Mouse (Mus musculus) heart, postnatal 14 days (tissue): ENCODE results near the gene Ccser1. TPM values are rescaled to one million over a fixed set of nuclear protein-coding genes. Genes with fewer than 3 reads are reported as not detected.

Experiments
- DNase-seq, 2 experiments: peaks; one replicate each; pipeline ENCODE4 v3.0.0; 2021 to 2022
- intact Hi-C: fragments of 180-260 bp; cut with DNase I; formaldehyde crosslinking; loops from one replicate; pipeline ENCODE4 v1.15.1; 2025
- long read RNA-seq, 2 experiments: library from polyadenylated mRNA; stranded (forward); transcript quantifications; one replicate each; pipeline ENCODE4 v2.0.0; 2021
- total RNA-seq, 2 experiments: library from RNA; stranded (reverse); gene quantifications; 2 replicates each; pipeline ENCODE4 v1.2.3; 2021

The Ccser1 gene
- total RNA-seq, result 1 to 10 TPM; 2.5 to 2.9 TPM
- long read RNA-seq, experiment 1, result 0 reads
- long read RNA-seq, experiment 2, partial matches to known transcripts, result 0 of 1 reads
- long read RNA-seq, experiment 2, other reads (novel, unspliced or antisense), result 1 of 1 reads

DNA sequence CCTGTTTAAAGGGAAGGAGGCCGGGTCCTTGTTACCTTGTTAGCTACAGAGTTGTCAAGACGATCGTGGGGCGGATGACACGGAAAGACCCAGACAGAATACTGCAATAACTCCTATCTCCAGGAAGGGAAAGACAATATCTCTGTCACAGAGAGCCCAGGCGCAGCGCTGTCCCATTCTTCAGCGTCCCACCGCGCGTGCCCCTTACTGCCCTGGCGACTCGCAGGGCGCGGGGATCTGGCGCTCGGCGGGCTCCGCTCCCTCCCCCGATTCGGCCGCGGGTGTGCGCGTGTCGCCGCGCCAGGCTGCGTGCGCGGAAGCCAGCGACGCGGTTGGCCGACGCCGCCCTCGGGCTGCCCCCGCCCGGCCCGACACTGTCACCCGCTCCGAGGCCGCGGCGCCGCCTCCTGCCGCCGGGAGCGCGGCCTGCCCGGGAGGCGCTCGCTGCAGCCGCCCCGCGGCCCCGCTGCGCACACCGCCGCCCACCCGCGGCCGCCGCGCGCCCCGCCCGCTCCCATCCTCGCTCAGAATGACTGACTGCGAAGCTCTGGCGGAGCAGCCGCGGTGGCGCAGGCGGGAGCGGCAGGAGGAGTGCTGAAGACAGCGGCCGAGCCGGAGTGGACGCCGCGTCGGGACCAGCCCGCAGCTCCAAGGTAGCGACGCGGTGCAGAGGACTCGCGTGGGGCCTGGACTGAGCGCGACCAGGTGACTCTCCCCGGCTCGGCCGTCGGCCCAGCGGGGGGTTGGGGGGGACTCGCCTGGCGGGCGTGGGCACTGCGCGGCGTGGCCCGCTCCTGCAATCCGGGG lies at the start of gene Ccser1:
Ccser1 (plus strand) TSS at position 376 of the 807 bp plus-strand sequence.
- intact Hi-C loops, result loop anchor here (5.0 kb wide), 1 partner anchor 122 kb away; no protein-coding TSS in a partner anchor
- peak; percentile 58 to 72 for DNase-seq

DNA sequence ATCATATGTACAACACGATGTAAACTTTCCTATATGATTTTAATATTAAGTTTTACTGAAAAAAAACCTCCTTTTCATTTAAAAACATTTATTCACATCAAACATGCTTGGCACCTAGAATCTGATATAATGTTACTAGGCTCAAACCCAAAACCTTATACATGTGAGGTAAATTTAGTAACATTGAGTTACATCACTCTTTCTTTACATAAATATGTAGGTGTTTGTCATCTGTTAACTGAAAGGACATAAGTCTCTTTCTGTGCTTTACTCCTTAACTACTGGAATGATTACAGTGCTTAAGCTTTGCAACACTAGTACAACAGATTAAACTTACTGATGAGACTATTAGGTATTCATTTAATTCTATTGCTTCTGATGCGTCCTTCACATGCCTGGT lies 43.7 kb upstream of the Ccser1 start:
- intact Hi-C loops, result no loop called here
- DNase-seq, result no peak

DNA sequence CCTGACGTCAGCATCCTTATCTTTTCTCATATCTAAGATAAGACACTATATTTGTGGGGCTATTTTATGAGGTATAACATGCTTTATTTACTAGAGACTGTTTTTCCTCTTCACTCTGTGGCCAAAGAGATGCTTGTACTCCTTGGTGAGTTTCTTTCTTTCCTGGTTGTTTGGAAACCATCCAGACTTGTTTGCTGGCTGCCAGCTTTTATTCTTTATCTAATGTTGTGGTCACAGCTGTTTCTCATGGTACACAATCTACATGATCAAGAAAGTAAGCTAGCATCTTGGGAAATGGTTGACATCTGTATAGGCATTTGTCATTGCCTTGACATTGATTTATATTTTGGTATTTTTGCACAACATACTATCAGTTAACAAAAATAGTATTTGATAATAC lies 37.1 kb upstream of the Ccser1 start:
- intact Hi-C loops, result no loop called here
- no peak for DNase-seq

DNA sequence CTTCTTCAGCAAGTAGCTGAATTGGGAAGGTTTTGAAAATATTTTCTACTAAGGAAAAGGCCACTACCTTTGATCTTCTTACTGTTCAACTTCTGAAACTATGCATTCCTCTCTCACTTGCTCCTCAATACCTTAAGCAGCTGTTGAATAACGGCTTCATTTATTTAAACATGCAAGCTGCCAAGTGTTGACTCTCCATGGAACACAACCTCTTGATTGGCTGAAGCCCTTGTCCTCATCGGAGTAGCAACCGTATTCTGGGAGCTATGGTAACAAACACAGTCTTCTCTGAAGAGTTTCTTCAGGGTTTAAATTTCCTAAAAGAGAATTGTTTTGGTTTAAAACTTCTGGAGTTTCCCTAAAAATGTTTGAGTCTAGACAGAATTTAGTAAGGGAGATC lies 27.2 kb upstream of the Ccser1 start:
- DNase-seq, result no peak
- intact Hi-C loops, result no loop called here

DNA sequence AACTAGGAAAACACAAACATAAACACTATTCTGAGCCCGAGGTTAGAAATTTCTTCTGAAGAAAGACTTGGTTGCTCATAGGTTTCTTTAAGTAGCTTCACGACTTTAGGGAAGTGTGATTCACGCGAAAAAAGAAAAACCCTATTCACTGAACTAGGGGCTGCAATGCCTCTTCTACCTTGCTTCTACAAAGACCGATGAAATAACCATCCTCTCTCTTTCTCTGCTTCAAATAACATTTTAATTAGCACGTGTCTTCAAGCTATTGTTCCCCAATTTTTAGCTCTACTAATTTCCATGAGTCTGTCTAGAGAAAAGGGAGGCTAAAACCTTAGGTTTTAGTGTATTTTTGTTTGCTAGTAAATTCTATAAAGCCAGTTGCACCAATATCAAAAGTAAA lies 25.5 kb upstream of the Ccser1 start:
- intact Hi-C loops, result no loop called here
- no peak for DNase-seq

DNA sequence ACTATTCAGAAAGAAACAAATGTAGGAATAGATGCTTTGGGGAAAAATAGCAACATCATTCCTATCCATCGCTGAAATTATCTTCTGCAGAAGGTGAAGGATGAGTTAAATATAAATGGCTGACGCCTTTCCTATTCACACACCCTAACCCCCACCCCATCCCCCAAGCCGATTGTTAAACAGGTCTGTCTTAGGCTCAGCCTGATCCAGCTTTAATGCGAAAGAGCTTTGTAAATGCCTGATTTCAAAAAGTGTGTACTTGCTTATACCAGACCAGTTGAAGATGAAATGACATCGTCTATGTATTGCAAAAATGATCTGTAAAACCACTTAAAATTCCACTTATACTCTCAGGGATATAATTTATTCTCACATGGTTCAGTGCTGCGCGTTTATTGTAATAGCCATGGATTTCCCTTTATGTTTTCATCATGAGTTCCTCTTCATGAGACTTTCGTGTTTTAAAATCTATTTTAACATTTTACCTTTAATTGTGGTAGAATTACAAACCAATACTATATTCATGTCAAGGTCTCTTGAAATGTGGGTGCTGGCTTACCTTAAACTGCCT lies 25.0 kb upstream of the Ccser1 start:
- intact Hi-C loops, result no loop called here
- no peak for DNase-seq

DNA sequence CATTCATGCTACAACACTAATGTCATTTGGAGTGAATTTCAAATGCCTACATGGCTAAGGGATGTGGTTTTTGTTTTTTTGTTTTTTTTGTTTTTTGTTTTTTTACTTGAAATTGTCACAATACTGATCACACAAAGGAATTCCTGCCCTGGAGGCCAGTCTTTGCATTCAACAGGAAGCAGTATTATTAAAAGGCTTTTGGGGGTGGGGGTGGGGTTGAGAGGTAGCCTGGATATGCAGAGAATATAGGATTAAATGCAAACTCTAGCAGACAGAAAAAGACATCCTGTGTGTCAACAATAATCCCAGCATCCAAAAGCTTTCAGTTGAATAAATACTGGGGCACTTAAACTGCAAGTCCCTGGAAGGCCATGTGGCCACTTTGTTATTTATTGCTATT lies 24.4 kb upstream of the Ccser1 start:
- intact Hi-C loops, result no loop called here
- no peak for DNase-seq

DNA sequence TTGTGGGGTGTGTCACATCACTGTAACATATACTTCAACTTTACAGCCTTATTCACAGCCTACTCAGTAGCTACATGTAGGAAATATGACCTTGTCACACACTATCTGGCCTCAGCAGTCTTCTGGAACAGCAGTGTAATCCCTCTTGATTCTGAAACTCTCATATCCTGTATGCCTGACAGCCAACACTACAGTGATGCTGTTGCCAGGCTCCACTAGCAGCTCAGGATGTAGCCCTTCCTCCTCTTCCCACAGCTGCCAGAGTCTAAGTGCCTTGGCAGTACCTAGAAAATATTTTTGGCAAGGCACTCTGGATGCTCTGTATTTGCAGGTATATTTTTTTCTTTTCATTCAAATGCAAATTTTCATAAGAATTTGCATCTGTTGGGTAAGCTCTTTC lies 18.0 kb upstream of the Ccser1 start:
- intact Hi-C loops, result no loop called here
- DNase-seq, result no peak

DNA sequence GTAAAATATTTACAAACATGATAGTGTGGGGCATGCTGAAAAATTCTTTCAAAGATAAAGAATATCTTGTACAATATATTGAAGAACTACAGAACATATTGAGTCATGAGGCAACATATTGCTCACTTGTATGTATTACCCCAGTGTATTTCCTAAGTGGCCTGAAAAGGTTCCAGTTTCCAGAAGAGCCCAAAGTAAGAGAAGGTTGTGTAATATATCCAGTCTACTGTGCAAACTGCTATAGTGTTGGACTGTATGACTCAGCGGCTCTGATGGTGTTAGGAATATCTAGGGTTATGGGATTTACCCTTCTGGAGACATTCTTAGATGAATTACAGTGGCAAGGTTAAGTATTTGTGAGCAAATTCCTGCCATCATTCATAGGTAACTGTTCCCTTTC lies 13.2 kb upstream of the Ccser1 start:
- intact Hi-C loops, result no loop called here
- DNase-seq, result no peak

DNA sequence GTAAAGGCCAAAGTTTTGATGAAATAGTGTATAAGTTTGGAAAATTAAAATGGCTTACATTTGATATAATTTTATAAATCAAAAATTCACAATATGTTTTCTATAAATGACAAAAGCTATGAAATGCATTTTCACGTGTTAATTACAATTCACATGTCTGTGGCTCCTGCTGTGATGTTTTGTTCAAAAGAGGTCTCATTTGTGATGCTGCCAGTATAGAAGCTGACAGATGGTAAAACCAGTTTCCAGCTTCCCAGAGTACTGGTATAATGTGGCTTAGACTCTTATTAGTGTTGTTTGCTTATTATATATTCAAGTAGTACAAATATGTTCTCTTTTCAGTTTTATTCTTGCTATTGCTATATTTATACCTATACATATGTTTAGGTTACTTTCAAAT lies 4.0 kb upstream of the Ccser1 start:
- intact Hi-C loops, result no loop called here
- DNase-seq, result no peak

DNA sequence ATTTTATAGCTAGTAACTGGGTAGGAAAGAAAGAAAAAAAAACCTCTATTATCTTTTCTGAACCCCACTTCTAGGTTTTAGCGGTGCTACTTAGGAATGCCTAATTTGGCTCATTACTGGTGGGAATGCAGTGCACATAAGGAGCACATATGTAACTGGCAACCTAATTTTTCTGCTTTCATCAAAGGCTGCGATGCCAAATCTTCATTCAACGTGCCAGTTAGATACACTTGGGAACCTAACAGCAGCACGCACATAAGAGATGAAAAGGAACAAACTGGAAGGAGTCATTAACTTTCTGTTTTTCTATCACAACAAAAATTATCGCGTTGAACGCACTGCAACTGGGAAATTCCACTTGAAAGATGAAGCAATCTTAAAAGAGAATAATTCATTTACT lies 2.6 kb upstream of the Ccser1 start:
- intact Hi-C loops, result no loop called here
- DNase-seq, result no peak

DNA sequence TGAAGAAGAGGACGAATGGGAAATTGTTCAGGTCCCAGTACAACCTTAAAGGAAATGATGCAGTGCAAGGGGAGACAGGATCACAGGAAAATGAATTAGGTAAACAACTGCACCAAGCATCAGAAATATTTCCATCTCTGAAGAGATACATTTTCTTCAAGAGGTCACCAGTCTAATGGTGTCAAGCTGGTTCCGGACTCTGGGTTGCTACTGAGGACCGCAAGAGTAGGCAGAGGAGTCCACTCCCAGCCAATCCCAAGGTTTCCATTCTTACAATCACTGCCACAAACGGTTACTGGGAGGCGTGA lies 529 bp upstream of the Ccser1 start:
- no peak for DNase-seq
- intact Hi-C loops, result no loop called here

DNA sequence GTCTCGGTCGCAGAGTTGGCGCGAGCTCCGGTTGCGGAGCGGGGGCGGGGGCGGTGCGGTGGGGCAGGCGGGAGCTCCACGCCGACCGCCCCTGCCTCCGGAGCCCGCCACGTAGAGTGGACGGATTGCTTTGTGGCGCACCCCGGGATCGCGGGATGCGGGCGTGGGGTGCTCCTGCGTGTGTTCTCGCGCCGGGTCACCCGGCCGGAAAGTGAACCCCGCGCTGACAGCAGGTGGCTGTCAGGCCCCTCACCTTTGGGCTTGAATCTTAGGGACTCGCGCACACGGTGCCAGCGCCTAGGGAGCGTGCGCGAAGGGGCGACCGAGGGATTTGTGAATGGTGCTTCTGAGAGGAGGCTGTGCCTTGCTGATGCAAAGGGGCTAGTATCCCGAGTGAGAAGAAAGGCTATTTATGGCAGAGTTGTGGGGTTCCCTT lies 650 bp downstream of the Ccser1 start:
- intact Hi-C loops, result loop anchor here (5.0 kb wide), 1 partner anchor 122 kb away; no protein-coding TSS in a partner anchor
- DNase-seq, result peak in 1 of 2 experiments; percentile 1

DNA sequence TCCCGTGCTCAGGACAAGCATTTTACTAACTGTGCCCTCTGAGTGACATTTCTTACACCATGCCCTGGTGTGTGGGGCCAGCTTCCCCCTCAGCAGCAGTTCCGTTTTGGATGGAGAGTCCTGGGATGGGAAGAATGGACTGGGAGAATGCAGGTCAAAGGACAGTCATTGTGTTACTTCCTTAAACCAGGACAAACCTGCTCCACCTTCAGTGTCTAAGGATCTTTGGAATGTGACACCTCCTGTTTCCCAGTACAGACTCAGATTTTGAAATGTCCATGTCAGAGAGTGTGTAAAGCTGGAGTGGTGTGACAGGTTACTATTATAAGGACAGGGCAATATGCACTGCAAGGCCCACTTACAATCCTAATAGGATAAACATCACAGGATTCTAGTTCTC lies 8.9 kb downstream of the Ccser1 start:
- DNase-seq, result no peak
- intact Hi-C loops, result no loop called here

DNA sequence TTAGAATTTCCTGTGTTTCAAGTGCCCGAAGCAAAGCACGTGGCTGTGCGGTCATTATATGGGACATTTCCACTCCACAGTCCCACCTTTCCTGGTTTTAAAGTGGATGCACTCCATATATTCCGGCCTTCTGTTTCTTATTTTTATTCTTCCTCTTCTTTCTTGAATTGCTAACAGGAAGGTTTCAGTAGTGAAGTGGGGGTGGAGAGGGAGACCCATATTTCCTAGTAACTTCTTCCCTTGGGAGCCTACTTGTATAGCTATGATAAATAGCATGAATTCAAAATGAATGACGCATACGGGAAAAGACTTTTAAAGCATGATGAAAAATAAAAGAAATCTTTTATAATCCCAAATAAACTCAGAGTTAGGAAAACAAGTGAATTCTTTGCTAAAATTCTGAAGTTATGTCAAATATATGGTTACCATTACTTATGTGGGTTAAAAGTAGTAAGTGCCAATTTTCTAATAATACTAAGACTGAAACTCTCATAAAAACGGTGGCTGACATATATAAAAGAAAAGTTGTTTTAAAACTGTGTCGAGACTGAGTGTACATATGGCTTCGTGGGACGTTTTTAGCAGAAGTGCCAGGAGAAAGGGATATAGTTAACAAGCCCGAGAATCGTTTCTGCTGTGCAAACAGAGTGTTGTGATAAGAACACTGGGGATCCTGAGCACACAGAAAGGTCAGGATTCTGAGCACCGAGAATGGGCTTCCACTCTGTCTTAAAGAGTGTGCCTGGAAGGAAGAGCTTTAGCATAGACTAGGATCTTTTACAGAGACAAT lies 11.7 kb downstream of the Ccser1 start:
- no peak for DNase-seq
- intact Hi-C loops, result no loop called here

DNA sequence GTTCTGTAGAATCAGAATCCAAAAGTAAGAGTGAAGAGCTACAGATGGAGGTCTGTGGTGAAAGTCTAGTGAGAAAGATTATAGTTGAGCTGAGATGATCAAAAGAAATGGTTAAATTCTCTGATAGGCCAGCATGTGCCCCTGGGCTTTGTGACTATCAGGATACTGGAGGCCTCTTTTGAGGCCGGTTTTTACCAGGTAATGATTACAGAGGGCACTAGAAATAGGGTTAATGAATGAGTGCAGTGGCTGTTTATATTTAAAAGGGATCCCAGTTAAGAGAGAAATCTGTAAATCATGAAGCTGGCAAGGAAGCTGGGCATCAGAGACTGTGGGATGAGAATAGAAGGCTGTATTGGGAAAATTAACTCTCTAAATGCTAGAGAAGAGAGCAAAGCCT lies 23.2 kb downstream of the Ccser1 start:
- no peak for DNase-seq
- intact Hi-C loops, result no loop called here

DNA sequence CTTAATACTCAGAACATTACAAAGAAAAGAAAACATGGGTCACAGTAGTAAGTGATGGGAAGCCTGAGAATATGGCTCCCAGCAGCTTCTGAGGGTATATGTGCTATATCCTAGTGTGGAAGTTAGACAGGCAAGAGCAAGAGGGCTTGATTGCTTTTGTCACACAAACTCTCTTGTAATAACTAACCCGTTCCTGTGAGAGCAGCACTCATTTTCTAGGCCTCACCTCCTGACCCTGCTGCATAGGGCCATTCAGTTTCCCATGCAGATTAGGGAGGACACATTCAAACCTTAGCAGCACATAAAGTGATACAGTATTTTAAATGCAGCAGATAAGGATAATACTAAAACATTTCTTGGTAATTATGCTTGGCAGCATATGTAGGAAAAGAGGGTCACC lies 25.9 kb downstream of the Ccser1 start:
- DNase-seq, result no peak
- intact Hi-C loops, result no loop called here

DNA sequence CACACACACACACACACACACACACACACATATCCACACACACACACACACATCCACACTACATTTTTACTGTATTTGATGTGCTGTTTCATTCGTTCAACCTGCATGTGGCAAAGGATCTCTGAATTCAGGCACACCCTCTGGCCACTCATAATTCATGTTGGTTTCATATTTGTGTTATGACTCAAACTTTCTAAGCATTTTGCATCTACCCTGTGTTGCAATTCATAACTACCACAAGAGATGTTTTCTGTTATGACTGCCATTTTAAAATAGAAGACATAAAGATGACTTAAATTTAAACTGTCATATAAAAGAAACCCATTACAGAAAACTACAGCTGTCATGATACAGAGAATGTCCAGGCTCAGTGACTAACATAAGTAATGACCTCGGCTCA lies 26.5 kb downstream of the Ccser1 start:
- intact Hi-C loops, result no loop called here
- no peak for DNase-seq

DNA sequence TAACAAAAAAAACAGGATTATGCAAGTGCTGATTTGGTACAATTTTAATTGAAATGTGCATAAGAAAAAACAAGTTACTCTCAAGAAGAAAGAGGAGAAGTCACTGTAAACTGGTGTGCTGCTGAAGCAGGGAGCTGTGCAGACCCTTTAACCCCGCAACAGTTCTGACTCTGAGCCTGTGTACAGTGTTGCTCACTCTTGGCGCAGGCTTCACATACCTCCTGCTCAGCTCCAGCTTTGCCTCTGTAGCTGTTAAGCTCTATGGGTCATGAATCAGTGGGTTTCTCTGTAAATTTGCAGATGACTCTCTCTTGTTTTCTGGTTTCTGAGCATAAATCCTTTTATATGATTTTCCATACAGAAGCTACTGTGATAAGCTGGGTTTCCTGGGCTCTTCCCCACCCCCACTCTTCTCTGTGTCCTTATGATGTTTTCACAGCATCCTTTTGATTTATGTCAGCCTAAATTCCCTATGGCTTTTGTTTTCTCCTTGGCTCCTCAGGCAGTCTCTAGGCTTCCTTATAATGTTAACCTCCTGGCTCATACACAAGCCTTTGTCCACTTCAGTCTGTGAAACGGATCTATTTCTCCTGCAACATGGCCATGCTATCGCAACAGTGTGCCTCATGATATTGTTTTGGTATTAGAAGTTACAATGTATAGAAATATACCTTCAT lies 30.1 kb downstream of the Ccser1 start:
- intact Hi-C loops, result no loop called here
- no peak for DNase-seq

DNA sequence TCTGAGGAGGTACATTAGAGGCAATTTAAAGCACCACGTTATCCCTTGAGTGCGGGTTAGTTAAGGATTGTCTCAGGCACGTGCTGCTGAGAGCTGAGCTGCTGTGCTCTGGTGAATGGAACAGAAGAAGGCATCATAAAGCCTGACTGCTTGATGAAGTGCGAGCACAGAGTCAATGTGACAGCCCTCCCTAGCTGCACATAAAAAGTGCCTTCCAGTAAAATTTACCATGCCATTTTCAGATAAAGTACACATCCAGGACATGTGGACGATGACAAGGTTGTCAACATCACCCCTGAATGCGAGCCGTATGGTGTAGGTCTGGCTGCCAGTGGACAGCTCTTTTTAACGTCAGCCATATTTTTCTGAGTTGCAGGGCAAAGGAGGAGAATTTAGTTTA lies 35.6 kb downstream of the Ccser1 start:
- intact Hi-C loops, result no loop called here
- no peak for DNase-seq

DNA sequence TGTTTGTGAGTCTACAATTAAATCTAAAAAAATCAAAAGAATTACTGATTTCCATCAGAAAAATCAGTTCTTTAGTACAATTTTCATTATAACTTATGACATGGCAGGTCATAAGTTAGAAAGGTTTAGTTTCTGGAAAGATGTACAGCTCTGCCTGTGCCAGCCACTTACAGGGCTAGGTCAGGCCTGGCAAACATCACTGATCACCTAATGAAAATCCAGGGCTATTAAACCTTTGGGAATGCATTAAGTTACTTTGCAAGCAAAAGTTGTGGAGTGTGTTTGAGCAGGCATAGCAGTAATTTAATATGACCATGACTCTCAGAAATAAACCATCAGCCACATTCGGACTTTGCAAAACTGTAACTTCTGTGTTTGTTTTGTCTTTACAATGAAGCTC lies 36.4 kb downstream of the Ccser1 start:
- intact Hi-C loops, result no loop called here
- no peak for DNase-seq
